Mouse (Mus musculus) c-Kit-positive CD71-positive TER-119-negative erythroid progenitor cells, embryonic 14.5 days (primary cell): ENCODE data around the gene Atp9a.

ENCODE experiments used
- DNase-seq: peaks from one replicate; pipeline ENCODE4 v3.0.0-alpha.2; 2013; ENCODE audit warnings: low read depth

Atp9a gene

GRCm38 (mm10) chr2:168738854-168739253 lies 3.4 kb downstream of the Atp9a start:
- no peak for DNase-seq

- DNase-seq, result no peak
Observed at GRCm38 (mm10) chr2:168737878-168738277, 4.3 kb downstream of the Atp9a start.

DNA sequence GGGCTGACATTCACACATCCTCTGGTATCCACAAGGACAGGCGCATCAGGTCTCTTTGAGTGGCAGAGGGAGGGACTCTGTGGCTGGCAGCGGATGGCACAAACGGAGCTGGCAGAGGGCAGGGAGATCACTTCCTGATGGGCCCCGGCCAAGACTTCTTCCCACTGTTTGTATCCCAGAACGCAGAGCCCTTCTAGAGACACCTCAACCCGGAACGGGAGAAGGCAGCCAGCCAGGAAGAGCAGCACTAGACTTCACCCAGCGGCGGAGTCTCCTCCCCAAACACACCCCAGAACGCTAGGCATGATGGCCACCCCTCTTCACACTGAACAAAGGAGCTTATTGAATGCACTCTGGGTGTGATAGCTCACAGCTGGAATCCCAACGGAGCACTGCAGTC lies 8.2 kb downstream of the Atp9a start:
- no peak for DNase-seq

DNA sequence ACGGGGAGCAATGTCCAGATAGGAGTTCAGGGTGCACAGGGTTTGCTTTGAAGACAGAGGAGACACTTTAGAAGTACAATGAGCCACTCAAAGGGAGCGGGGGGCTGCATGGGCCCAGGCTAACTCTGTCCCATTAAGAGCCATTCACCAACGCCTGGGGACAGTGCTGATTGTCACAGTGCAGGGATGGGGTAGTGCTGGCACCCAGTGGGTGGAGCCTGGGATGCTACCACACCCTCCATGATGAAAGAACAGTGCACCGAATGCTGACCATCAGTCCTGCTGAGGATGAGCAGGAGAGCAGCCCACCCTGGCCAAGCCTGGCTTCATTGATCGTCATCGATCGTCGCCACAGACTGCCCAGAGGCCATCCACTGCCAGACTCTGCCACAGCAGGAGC lies 11.0 kb downstream of the Atp9a start:
- no peak for DNase-seq

- DNase-seq, result no peak
Observed at GRCm38 (mm10) chr2:168729736-168730135, 12.5 kb downstream of the Atp9a start.

DNA sequence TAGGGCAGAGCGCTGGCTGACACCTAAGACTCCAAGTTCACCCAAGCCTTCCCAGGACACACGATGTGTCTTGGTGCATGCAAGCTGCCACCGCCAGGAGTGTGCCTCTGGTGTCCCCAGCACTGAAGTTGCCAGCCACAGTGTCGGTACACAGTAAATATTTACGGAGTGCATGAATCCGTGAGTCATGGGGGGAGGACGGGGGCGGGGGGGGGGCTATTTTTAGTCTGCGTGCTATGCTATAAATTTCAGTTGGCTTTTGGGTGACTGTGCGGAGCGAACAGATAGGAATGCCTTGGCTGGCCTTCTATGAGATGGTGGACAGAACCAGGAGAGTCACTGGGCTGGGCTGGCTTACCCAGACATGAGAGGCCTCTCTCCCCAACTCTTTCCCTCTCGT lies 14.2 kb downstream of the Atp9a start:
- DNase-seq, result no peak

DNA sequence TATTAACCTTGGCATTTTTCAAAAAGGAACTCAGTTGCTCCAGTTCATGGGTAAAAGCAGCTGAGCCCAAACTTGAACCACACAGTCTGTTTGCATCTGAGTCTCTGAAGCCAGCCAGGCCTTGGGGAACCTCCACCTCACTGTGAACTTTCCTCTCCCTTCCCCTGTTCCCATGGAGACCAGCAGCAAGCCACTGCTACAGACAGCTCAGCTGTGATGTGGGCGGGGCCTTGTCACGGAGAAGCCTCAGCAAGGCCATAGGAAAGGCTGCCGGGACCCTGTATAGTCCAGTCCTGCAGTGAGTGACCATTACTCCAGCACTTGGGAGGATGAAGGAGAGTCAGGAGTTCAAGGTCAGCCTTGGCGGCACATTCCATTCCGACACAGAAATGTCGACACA lies 16.2 kb downstream of the Atp9a start:
- no peak for DNase-seq

- no peak for DNase-seq
Observed at GRCm38 (mm10) chr2:168721313-168721712, 20.9 kb downstream of the Atp9a start.

DNA sequence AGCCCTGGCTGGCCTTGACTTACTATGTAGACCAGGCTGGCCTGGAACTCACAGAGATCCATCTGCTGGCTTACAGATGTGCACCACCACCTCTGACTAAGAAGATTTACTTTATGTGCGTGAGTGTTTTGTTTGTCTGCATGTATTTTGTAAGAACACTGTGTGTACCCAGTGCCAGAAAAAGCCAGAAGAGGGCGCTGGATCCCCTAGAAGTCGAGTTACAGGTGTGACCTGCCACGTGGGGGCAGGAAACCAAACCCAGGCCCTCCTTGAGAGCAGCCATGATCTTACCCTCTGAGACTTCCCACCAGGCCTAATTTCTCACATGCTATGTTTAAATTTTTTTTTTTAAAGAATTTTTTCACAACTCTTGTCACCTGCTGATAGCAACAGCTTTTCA lies 22.5 kb downstream of the Atp9a start:
- DNase-seq, result no peak

DNA sequence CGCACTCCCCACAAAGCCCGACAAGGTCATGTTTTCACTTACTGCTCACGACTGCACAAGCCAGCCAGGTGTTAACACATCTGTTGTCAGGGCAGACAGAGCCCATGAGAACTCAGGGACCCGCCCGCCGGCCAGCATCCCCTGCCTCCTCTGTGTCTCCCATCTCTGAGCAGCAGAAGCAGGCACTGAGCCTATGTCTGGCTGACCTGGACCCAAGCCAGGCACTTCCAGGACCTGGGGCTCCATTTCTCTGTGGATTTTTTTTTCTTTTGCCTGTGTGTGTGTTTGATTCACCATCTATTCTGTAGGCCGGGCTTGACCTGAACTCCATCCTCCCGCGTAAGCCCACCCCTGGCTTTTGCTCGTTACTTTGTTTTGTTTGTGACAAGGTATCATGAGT lies 23.5 kb downstream of the Atp9a start:
- no peak for DNase-seq

DNA sequence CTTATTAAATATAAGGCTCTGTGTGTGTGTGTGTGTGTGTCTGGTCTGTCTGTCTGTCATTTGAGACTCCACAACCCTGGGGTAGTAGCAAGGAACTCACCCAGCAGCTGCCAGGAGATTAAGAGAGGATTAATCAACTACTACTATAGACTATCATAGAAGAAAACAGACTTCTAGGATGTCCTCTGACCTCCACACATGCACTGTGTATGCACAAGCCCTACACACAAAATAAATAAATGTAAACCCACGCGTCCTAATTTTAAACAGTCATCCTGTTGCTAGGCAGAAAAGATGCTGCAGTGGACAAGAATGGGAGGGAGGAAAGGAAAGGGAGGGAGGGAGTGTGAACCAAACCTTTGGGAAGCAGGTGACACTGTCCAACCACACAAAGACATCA lies 23.9 kb downstream of the Atp9a start:
- DNase-seq, result no peak

- no peak for DNase-seq
Observed at GRCm38 (mm10) chr2:168712199-168713176, 29.7 kb downstream of the Atp9a start.

DNA sequence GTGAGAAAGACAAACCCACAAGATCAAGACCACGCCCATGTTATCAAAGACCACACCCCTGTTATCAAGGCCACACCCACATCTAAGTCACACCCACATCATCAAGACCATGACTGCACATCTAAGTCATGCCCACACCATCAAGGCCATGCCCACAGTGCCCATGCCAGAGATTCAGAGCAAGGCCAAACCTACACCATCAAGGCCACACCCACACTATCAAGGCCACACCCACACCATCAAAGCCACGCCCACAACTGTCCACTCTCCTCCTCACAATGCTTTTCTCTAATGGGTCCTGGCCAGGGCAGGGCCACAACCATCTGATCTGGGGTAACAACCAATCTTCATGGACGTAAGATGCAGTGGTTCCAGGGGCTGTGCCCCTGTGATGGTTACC lies 31.2 kb downstream of the Atp9a start:
- no peak for DNase-seq

- no peak for DNase-seq
Observed at GRCm38 (mm10) chr2:168707766-168708165, 34.4 kb downstream of the Atp9a start.

- DNase-seq, result no peak
Observed at GRCm38 (mm10) chr2:168702266-168702665, 39.9 kb downstream of the Atp9a start.

DNA sequence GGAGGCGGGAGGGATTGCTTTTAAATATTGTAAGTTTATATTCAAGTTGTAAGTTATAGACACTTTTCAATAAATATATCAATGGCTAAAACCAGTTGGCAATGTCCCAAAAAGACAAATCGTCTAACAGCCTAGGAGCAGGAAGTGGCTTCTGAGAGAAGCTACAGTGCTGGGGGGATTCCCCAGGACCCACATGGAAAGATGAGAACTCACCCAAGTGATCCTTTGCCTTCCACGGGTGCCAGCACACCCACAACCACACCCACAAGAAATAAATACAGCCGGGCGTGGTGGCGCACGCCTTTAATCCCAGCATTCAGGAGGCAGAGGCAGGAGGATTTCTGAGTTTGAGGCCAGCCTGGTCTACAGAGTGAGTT lies 47.2 kb downstream of the Atp9a start:
- DNase-seq, result no peak

DNA sequence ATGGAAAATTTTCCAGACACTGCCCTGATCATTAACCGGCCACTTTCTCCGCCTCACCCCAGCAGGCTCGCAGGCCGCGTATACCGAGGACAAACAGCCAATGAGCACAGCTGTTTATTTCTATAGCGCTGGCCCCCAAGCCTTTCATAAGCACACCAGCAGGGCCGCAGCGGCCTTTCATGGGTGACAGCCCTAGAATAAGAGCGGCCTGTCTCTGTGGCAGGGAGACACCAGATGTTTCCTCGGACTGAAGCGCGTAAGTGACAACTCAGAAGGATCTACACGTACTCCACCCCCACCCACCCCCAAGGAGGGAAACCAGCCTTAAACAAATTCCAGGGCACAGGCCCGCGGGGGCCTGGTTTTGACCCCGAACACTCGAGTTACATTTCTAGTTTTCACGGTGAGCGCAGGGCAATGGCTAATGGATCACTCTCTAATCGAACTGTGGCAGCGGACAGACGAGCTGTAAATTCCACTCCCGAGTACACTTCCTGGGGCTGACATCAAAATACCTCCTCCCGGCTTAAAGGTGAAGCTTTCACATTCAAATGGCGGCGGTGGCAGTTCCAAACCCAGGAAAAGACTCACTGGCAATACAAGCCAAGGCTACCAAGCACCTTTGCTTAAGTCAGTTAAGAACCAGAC lies 47.7 kb downstream of the Atp9a start:
- no peak for DNase-seq

DNA sequence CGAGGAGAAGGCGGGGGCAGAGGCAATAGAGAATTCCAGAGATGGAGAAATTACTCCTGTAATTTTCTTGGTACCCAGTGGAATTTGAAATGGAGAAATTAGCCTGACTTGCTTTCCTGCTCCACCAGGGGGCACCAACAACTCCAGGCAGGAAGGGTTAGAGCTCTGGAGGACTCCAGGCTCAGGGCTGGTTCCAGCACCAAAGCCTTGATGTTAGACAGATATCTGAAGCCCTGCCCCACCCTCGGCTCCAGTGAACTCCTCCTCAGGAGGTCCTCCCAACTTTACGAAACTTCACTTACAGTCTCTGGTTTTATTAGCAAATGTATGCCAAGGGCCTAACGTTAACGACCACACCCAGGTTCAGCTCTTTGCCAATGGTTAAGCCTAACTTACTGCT lies 50.4 kb downstream of the Atp9a start:
- peak; percentile 6 for DNase-seq

GRCm38 (mm10) chr2:168687326-168687725 lies 54.9 kb downstream of the Atp9a start:
- no peak for DNase-seq

DNA sequence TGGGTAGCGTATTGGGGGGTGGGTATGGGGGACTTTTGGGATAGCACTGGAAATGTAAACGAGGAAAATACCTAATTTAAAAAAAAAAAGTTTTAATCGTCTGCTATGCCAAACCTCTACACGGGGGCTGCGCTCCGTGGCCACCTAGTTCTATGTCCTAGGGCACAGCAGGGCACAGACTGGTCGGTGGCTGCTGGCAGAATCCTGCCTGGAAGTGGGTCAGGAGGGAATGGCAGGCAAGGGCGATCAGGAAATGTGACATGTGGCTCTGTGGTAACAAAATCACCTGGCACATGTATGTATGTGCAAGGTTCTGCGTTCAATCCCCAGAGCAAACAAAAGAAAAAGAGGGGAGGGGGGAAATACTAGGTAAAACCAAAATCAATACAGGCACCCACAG lies 56.3 kb downstream of the Atp9a start:
- DNase-seq, result no peak

DNA sequence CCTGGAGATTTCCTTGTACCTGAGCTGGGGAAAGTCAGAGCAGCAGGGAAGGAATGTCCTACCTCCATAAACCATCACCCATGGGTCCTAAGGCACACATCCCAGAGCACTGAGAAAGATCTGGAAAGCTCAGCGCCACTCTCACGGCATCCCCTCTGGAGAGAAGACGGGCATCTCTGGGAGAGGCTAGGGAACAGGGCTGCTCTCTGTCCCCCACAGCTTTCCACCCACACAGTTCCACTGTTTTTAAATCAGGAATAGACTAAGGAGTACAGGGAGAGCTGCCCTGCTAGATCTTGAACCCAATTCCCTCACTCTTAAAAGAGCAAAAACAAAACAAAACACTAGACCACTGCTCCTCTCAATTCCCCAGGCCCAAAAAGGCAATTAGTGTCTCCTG lies 57.5 kb downstream of the Atp9a start:
- no peak for DNase-seq

GRCm38 (mm10) chr2:168683520-168684150 lies 58.6 kb downstream of the Atp9a start:
- DNase-seq, result no peak

DNA sequence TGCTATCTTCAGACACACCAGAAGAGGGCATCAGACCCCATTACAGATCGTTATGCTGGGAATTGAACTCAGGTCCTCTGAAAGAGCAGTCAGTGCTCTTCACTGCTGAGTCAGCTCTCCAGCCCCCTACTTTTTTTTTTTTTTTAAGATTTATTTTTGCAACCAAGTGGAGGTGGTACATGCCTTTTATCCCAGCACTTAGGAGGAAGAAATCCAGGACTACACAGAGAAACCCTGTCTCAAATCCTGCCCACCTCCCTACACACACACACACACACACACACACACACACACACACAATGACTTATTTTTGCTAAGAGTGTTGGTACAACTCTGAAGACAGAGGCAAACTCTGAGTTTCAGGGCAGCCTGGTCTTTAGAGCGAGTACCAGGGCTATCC lies 59.5 kb downstream of the Atp9a start:
- no peak for DNase-seq
